Mouse (Mus musculus): ENCODE measurements around the gene Pyroxd2. TPM values are rescaled to one million over a fixed set of nuclear protein-coding genes. Genes with fewer than 3 reads are reported as not detected.
"Not testable (repeated sequence)": the region's sequence is repeated elsewhere in the genome, so short reads cannot be mapped to it uniquely, and the experiment has no call there.

The Pyroxd2 gene
- polyA plus RNA-seq (2011; ENCODE audit: insufficient read depth, insufficient read length, low replicate concordance, missing spikeins), result 3.3 and 9.2 TPM in 2 replicates

DNA sequence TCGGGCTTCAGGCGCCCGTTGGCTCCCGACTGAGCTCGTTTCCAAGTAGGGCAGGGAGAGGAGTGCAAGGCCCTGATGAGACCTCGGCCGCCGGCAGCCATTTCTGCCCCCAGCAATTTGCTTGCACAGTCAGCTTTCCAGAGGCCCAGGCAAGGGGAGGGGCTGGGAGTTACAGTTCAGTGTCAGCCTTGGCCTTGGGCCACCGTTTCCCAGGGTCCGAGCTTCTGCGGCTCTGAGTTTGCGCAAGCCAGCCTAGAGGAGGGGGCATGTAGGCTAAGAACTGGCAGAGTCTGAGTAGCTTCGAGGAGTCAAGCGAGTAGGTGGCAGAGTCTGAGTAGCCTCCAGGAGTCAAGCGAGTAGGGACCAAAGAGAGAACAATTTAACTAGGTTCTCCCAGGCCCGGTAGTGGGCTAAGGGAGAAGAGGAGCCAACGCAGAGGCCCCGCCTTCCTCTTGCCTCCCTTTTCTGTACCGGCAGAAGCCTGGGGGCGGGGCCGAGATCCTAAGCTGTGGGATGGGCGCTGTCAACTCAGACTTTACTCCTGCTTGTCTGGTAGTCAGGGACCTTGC lies at the start of gene Pyroxd2:
Gene Pyroxd2 (minus strand): TSS at position 413 of the 569 bp plus-strand sequence.
- TF ChIP-seq CTCF (IDR thresholded peaks at IDR 0.05; ENCODE audit: control insufficient read depth, insufficient read depth, low read length) (no peak), POLR2A (IDR thresholded peaks at IDR 0.05; ENCODE audit: borderline replicate concordance, control insufficient read depth, low read depth, low read length) (no peak)
- H3K27ac ChIP-seq (ENCODE audit: control insufficient read depth, insufficient read depth, low read depth, low read length, poor library complexity), result peak within 1 kb of the TSS; percentile 81
- peaks cover 4% of the 10 kb centered on the region; the same call in 1 of the 2 replicates for H3K4me1 ChIP-seq (ENCODE audit: control insufficient read depth, insufficient read depth, low read length)
- 24% methylated on average over 22 of the region's 22 CpGs for WGBS
- H3K4me3 ChIP-seq (replicated peaks; ENCODE audit: control insufficient read depth, low read depth, low read length), result peak within 1 kb of the TSS; percentile 61

DNA sequence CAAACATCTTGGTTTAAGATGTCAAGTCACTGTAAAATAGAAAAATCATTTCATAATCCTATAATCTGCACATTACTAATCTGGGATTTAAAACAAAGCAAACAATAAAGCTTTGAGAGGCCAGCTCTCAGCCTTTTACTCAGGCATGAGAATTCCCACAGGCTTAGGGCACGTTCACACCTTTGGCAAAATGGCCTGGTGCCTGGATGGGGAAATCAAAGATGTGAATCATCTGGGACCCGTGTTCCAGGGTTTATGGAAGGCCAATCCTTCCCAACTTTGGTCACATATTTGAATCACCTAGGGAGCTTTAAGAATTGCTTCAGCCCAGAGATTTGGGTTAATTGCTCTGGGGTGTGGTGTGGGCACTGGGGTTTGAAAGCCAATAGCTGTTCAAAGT lies 45.3 kb upstream of the Pyroxd2 start:
- WGBS, result 64% methylated on average over 2 of the region's 2 CpGs
- Histone ChIP-seq H3K4me1 (ENCODE audit: control insufficient read depth, insufficient read depth, low read length) (no peaks in the 10 kb centered on the region), H3K4me3 (replicated peaks; ENCODE audit: control insufficient read depth, low read depth, low read length) (no peak overlapping the region), H3K27ac (ENCODE audit: control insufficient read depth, insufficient read depth, low read depth, low read length, poor library complexity) (no peak overlapping the region)
- TF ChIP-seq CTCF (IDR thresholded peaks at IDR 0.05; ENCODE audit: control insufficient read depth, insufficient read depth, low read length) (no peak), POLR2A (IDR thresholded peaks at IDR 0.05; ENCODE audit: borderline replicate concordance, control insufficient read depth, low read depth, low read length) (no peak)

DNA sequence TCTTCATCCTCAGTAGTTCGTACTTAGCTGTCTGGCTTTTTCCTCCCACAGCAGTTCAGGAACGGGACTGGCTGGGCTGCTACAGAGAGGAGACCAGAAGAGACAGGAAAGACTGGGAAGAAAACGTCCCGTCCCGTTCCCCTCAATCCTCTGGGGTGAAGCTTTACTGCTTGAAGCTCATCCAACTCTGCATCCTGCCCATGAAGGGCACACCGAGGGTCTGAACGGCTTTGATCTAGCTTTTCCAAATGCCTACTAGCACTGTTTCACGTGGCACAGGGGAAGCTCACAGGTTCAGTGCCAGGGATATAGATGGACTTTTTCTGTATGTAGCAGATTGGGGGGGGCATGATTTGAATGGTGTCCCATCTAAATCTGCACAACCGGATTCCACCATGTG lies 43.2 kb upstream of the Pyroxd2 start:
- TF ChIP-seq CTCF (IDR thresholded peaks at IDR 0.05; ENCODE audit: control insufficient read depth, insufficient read depth, low read length), result no peak
- no peak for TF ChIP-seq POLR2A (IDR thresholded peaks at IDR 0.05; ENCODE audit: borderline replicate concordance, control insufficient read depth, low read depth, low read length)
- no peak overlapping the region for H3K4me3 ChIP-seq (replicated peaks; ENCODE audit: control insufficient read depth, low read depth, low read length)
- H3K4me1 ChIP-seq (ENCODE audit: control insufficient read depth, insufficient read depth, low read length), result no peaks in the 10 kb centered on the region
- no peak overlapping the region for H3K27ac ChIP-seq (ENCODE audit: control insufficient read depth, insufficient read depth, low read depth, low read length, poor library complexity)
- 39% methylated on average over 9 of the region's 9 CpGs for WGBS

DNA sequence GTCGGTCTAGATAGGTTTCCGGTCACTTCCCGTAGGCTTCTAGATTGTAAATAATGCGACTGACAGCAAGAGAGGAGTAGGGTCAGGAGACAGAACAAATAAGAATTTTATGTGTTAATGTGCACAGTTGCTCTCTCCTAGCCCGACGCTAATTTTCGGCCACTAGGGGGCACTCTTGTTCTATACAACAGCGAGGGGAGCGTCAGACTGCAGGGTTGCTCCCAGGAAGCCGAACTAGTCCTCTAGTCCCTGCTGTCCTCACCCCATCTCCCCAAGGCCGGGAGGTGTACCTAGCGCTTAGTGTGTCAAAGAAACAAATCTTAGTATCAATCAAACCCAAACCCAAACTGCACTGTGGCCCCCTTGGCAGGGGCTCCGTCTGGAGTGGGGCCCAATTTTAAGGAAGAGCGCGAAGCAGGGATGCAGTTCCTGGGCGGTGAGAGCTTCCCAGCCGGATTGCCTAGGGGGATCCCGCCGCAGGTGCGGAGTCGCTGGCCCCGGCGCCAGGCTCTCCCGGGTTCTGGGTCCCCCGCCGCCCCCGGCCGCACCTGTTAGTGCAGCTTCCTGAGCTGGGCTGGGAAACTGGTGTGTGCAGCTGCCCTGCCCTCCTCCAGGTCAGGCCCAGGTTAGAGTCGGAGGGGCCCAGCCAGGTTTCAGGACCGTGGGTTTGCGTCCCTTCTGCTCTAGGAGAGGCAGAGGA lies 42.5 kb upstream of the Pyroxd2 start:
- Histone ChIP-seq H3K4me1 (ENCODE audit: control insufficient read depth, insufficient read depth, low read length) (no peaks in the 10 kb centered on the region), H3K27ac (ENCODE audit: control insufficient read depth, insufficient read depth, low read depth, low read length, poor library complexity) (no peak overlapping the region), H3K4me3 (replicated peaks; ENCODE audit: control insufficient read depth, low read depth, low read length) (no peak overlapping the region)
- no peak for TF ChIP-seq POLR2A (IDR thresholded peaks at IDR 0.05; ENCODE audit: borderline replicate concordance, control insufficient read depth, low read depth, low read length)
- TF ChIP-seq CTCF (IDR thresholded peaks at IDR 0.05; ENCODE audit: control insufficient read depth, insufficient read depth, low read length), result peak; percentile 82
- WGBS, result 2% methylated on average over 31 of the region's 31 CpGs

DNA sequence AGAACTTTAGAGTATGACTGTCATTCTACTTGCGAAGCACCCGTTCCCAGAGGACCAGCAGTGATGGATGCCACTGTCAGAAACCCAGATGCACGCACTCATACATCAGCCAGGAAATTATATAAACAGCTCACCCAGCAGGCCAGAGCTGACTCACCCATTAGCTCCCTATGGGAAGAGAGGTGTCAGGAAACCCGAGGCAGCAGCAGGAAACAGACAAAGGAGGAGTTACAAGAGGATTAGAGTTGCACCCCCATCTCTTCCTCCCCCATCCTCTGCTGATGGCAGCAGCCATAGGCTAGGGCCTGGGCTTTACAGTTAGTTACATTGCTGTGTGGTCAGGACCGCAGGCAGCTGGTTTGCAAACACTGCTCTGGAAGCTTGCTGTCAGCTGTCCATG lies 35.7 kb upstream of the Pyroxd2 start:
- Histone ChIP-seq H3K27ac (ENCODE audit: control insufficient read depth, insufficient read depth, low read depth, low read length, poor library complexity) (no peak overlapping the region), H3K4me3 (replicated peaks; ENCODE audit: control insufficient read depth, low read depth, low read length) (no peak overlapping the region), H3K4me1 (ENCODE audit: control insufficient read depth, insufficient read depth, low read length) (no peaks in the 10 kb centered on the region)
- TF ChIP-seq POLR2A (IDR thresholded peaks at IDR 0.05; ENCODE audit: borderline replicate concordance, control insufficient read depth, low read depth, low read length), result no peak
- TF ChIP-seq CTCF (IDR thresholded peaks at IDR 0.05; ENCODE audit: control insufficient read depth, insufficient read depth, low read length), result no peak
- WGBS, result 42% methylated on average over 5 of the region's 5 CpGs

DNA sequence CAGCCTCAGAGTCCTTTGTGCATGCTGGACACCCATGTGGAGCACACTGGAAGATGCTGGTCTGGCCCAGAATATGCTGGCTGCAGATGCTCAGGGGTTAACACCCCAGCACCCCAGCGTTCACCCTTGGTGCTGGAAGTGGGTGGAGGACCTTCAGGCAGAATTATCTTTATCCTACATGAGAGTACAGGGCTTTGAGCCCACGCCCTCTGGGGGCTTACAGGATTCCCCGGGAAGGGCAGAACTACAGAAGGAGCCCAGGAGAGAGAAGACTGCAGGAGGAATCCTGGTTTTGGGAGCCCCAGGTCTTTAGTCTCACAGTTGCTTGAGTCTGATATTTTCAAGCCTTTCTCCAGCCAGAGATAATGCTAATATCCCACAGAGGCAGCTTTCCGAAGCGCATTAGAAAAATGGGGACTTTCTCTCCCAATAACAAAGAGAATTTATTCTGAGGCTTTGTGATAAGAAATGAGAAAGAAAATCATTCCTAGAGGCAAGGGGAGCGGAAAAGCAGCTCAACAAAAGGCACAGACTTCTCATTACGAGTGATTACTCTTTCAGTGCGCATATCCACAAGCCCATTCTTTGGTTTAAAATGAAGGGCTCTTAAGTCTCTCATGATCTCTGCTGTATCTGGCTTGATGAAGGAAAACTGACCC lies 33.1 kb upstream of the Pyroxd2 start:
- no peaks in the 10 kb centered on the region for H3K4me1 ChIP-seq (ENCODE audit: control insufficient read depth, insufficient read depth, low read length)
- TF ChIP-seq CTCF (IDR thresholded peaks at IDR 0.05; ENCODE audit: control insufficient read depth, insufficient read depth, low read length) (no peak), POLR2A (IDR thresholded peaks at IDR 0.05; ENCODE audit: borderline replicate concordance, control insufficient read depth, low read depth, low read length) (no peak)
- no peak overlapping the region for H3K4me3 ChIP-seq (replicated peaks; ENCODE audit: control insufficient read depth, low read depth, low read length)
- 72% methylated on average over 8 of the region's 8 CpGs for WGBS
- H3K27ac ChIP-seq (ENCODE audit: control insufficient read depth, insufficient read depth, low read depth, low read length, poor library complexity), result no peak overlapping the region

DNA sequence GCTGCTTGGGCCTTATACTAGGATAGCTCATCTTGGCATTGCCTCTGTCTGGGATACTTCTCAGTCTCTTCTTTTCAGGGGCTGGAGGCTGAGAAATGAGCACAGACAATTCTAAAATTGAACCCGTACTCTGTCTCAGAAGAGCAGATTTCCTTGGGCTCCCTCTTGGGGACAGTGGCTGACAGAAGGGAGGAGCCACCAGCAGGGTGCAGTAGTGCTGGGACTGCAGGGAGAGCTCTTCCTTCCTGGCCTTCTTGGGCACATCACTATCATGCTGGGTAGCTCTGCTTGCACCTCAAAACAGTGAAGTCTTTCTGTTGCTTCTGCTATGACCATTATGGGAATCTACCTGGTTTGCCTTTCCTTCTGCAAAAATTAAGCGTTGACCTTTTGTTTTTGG lies 32.6 kb upstream of the Pyroxd2 start:
- WGBS, result 54% methylated on average over 2 of the region's 2 CpGs
- H3K27ac ChIP-seq (ENCODE audit: control insufficient read depth, insufficient read depth, low read depth, low read length, poor library complexity), result no peak overlapping the region
- TF ChIP-seq CTCF (IDR thresholded peaks at IDR 0.05; ENCODE audit: control insufficient read depth, insufficient read depth, low read length) (peak; percentile 21; the same call in 1 of the 2 replicates), POLR2A (IDR thresholded peaks at IDR 0.05; ENCODE audit: borderline replicate concordance, control insufficient read depth, low read depth, low read length) (no peak)
- no peak overlapping the region for H3K4me3 ChIP-seq (replicated peaks; ENCODE audit: control insufficient read depth, low read depth, low read length)
- no peaks in the 10 kb centered on the region for H3K4me1 ChIP-seq (ENCODE audit: control insufficient read depth, insufficient read depth, low read length)

DNA sequence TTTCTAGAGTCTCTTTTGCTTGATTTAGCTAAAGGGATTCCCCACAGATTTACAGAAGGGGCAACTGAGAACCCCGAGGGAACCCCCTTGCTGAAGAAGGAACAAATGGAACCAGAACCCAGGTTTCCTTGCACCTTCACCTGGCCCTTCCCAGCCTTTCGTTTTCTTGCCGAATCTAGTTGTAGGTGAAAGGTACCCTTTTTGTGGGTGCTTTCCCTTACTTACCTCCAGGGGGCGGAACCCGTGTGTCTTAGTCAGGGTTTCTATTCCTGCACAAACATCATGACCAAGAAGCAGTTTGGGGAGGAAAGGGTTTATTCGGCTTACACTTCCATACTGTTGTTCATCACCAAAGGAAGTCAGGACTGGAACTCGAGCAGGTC lies 27.6 kb upstream of the Pyroxd2 start:
- H3K27ac ChIP-seq (ENCODE audit: control insufficient read depth, insufficient read depth, low read depth, low read length, poor library complexity), result peak overlapping the region; percentile 90
- peak overlapping the region; percentile 91 for H3K4me3 ChIP-seq (replicated peaks; ENCODE audit: control insufficient read depth, low read depth, low read length)
- 20% methylated on average over 7 of the region's 7 CpGs for WGBS
- not testable (repeated sequence) for H3K4me1 ChIP-seq (ENCODE audit: control insufficient read depth, insufficient read depth, low read length)

All from bone marrow, adult 2 months (tissue).